Mouse (Mus musculus) cerebellum, adult 9-10 months (tissue): Measurements from ENCODE around the gene Gm34653.
"Not testable (repeated sequence)": the region's sequence is repeated elsewhere in the genome, so short reads cannot be mapped to it uniquely, and the experiment has no call there.

Experiments
- DNase-seq: peaks from one replicate; pipeline ENCODE4 v3.0.0; 2022

Gene Gm34653

GRCm38 (mm10) chr2:34825827-34826459 is 6.9 kb upstream of the Gm34653 start, which contains the start of gene Fbxw2:
Gene Fbxw2 (minus strand): TSS chr2:34826311.
- DNase-seq: peak; percentile 88

GRCm38 (mm10) chr2:34826460-34827231 is 6.2 kb upstream of the Gm34653 start:
- DNase-seq: no peak

- no peak for DNase-seq
Measured at GRCm38 (mm10) chr2:34827591-34827990, 5.2 kb upstream of the Gm34653 start.

- DNase-seq: no peak
Measured at GRCm38 (mm10) chr2:34828026-34828425, 4.8 kb upstream of the Gm34653 start.

GRCm38 (mm10) chr2:34830066-34830465 is 2.7 kb upstream of the Gm34653 start:
- not testable (repeated sequence) for DNase-seq

- DNase-seq: no peak
Measured at GRCm38 (mm10) chr2:34833624-34834023, 817 bp downstream of the Gm34653 start.

GRCm38 (mm10) chr2:34835669-34836068 is 2.9 kb downstream of the Gm34653 start:
- no peak for DNase-seq

GRCm38 (mm10) chr2:34840143-34840542 is 7.3 kb downstream of the Gm34653 start:
- not testable (repeated sequence) for DNase-seq

GRCm38 (mm10) chr2:34841706-34842105 is 8.9 kb downstream of the Gm34653 start:
- DNase-seq: no peak

GRCm38 (mm10) chr2:34843211-34843939 is 10.6 kb downstream of the Gm34653 start:
- DNase-seq: no peak

GRCm38 (mm10) chr2:34847702-34848101 is 14.9 kb downstream of the Gm34653 start:
- DNase-seq: no peak

- DNase-seq: no peak
Measured at GRCm38 (mm10) chr2:34855265-34855664, 22.5 kb downstream of the Gm34653 start.

- no peak for DNase-seq
Measured at GRCm38 (mm10) chr2:34857728-34858127, 24.9 kb downstream of the Gm34653 start.

- DNase-seq: peak; percentile 17
Measured at GRCm38 (mm10) chr2:34869680-34870079, 36.9 kb downstream of the Gm34653 start.

GRCm38 (mm10) chr2:34870520-34871474 is 38.0 kb downstream of the Gm34653 start:
- peak; percentile 95 for DNase-seq

- no peak for DNase-seq
Measured at GRCm38 (mm10) chr2:34874271-34874670, 41.5 kb downstream of the Gm34653 start, which contains the start of gene Cutal. Gene Cutal (plus strand): TSS chr2:34874396.

- DNase-seq: no peak
Measured at GRCm38 (mm10) chr2:34874816-34875345, 42.1 kb downstream of the Gm34653 start, which contains the start of gene Psmd5. Gene Psmd5 (minus strand): TSS chr2:34874968.

- no peak for DNase-seq
Measured at GRCm38 (mm10) chr2:34880054-34880453, 47.2 kb downstream of the Gm34653 start.

GRCm38 (mm10) chr2:34882757-34883156 is 50.0 kb downstream of the Gm34653 start:
- no peak for DNase-seq

- DNase-seq: no peak
Measured at GRCm38 (mm10) chr2:34883190-34883589, 50.4 kb downstream of the Gm34653 start.

GRCm38 (mm10) chr2:34884186-34884585 is 51.4 kb downstream of the Gm34653 start:
- no peak for DNase-seq
